Mouse (Mus musculus): Measurements from ENCODE around the gene Dnlz. TPM values are rescaled to one million over a fixed set of nuclear protein-coding genes. Genes with fewer than 3 reads are reported as not detected.

Gene Dnlz
- polyA plus RNA-seq, 1 experiment from 2014 or later, result 34.2 TPM

DNA sequence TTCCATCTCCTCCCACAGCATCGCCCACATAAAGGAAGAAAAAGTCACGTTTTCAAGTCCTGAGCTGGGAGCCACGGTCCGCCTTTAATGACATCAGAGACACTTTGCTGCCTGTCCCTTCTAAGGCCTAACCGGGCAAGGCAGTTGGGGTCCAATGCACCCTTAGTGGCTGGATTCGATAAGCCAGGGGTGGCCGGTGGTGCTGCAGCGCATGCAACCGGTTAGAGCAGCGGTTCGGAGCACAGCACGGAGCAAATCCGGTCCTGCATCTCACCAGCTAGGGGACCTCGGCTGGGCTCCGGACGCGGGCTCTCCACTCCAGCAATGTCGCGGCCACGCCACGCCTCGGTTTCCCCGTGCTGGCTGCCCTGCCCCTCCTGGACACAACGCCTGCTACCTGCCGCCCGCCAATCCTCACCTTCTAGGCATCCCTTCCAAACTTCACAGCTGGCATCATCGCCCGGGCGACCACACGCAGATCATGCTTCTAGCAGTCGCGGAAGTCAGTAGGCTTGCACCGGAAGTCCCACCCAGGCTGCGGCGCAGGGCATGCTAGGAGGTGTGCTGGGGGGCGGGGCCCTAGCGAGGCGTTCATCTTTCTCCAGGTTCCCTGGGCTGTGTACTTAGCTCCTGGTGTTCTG lies 28.3 kb upstream of the Dnlz start, which contains the start of gene Snapc4:
TSS of gene Snapc4 (minus strand) at position 523 of the 641 bp plus-strand sequence.
- Histone ChIP-seq H3K36me3 (peaks cover 73% of the 10 kb centered on the region), H3K27me3 (no peaks in the 10 kb centered on the region), H3K27ac (replicated peaks) (peak within 1 kb of the TSS; percentile 49; the same call in 1 of the 2 replicates), H3K9me3 (no peaks in the 10 kb centered on the region), H3K4me2 (peak within 1 kb of the TSS; percentile 92), H3K9ac (peak within 1 kb of the TSS; percentile 81), H3K4me1 (replicated peaks) (peaks cover 24% of the 10 kb centered on the region), H3K4me3 (peak within 1 kb of the TSS; percentile 83)
- peak; percentile 98 for ATAC-seq (ENCODE audit: low read depth)
- under 1% methylated on average over 38 of the region's 38 CpGs for WGBS

DNA sequence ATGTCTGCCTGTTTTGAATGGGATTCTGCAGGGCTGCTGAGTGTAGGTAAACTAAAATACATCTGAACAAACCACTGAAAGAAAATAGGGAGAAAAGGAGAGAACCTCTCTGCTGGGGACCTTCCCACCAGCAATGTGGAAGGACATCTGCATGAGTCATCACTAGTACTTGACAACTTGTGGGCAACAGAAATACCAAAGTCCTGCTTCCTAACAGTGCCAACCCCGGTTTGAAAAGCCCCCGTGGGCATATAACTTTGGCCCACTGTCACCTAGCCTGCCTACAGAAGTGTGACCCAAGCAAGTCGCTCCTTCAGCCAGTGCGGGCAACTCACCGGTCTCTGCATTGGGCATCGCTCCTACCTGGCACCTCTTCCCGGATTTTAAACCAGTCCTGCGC lies 20.5 kb upstream of the Dnlz start:
- Histone ChIP-seq H3K4me3 (no peak overlapping the region), H3K36me3 (peaks cover 100% of the 10 kb centered on the region), H3K4me2 (no peak overlapping the region), H3K4me1 (replicated peaks) (no peaks in the 10 kb centered on the region), H3K27ac (replicated peaks) (no peak overlapping the region), H3K9me3 (no peaks in the 10 kb centered on the region), H3K27me3 (no peaks in the 10 kb centered on the region), H3K9ac (no peak overlapping the region)
- no peak for ATAC-seq (ENCODE audit: low read depth)
- 97% methylated on average over 8 of the region's 8 CpGs for WGBS

DNA sequence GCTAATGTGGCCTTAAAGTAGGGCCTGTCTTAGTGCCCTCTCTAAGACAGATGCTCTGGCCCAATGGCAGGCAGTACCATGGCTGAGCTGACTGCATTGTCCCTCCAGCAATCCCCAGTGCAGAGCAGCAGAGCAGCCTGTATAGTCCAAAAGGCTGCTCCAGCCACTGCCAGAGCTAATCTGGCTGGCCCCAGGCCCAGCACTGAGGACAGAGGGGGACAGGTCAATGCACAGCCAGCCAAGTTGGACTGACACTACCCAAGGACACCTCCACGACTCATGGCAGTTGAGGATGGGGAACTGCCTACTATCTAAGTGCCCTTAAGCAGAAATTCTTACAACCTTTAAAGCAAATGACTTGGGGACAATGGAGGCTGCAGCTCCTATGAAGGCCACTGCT lies 16.7 kb upstream of the Dnlz start:
- Histone ChIP-seq H3K36me3 (peaks cover 100% of the 10 kb centered on the region), H3K4me1 (replicated peaks) (no peaks in the 10 kb centered on the region), H3K27me3 (no peaks in the 10 kb centered on the region), H3K27ac (replicated peaks) (no peak overlapping the region), H3K4me3 (no peak overlapping the region), H3K9me3 (no peaks in the 10 kb centered on the region), H3K9ac (no peak overlapping the region), H3K4me2 (no peak overlapping the region)
- 90% methylated on average over 1 of the region's 1 CpGs for WGBS
- ATAC-seq (ENCODE audit: low read depth), result no peak

DNA sequence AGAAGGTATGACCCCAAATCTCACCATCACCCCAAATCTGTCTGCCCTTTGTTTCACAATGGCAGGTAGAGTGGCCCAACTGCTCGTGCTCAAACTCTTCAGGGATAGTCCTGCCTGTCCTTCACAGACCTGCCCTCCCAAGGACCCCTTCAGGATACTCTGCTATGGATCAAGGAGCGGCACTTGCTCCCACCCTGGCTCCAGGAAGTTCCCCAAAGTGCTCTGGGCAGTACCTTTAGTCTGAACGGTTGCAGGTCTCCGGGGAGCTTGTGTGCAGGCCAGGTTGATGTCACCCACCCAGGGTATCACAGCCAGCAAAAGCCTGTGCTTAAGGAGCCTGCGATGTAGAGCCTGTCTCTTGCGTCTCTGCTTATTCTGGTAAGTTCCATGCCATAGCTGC lies 16.0 kb upstream of the Dnlz start:
- Histone ChIP-seq H3K4me1 (replicated peaks) (no peaks in the 10 kb centered on the region), H3K4me3 (no peak overlapping the region), H3K9me3 (no peaks in the 10 kb centered on the region), H3K36me3 (peaks cover 100% of the 10 kb centered on the region), H3K27me3 (no peaks in the 10 kb centered on the region), H3K27ac (replicated peaks) (no peak overlapping the region), H3K4me2 (no peak overlapping the region), H3K9ac (no peak overlapping the region)
- ATAC-seq (ENCODE audit: low read depth), result no peak
- 93% methylated on average over 6 of the region's 6 CpGs for WGBS

- H3K4me2 ChIP-seq, result no peak overlapping the region
- peaks cover 80% of the 10 kb centered on the region for H3K36me3 ChIP-seq
- H3K4me1 ChIP-seq (replicated peaks), result no peaks in the 10 kb centered on the region
- no peaks in the 10 kb centered on the region for H3K9me3 ChIP-seq
- H3K27ac ChIP-seq (replicated peaks), result no peak overlapping the region
- no peak overlapping the region for H3K4me3 ChIP-seq
- WGBS, result 86% methylated on average over 10 of the region's 10 CpGs
- H3K9ac ChIP-seq, result no peak overlapping the region
- H3K27me3 ChIP-seq, result no peaks in the 10 kb centered on the region
- ATAC-seq (ENCODE audit: low read depth), result no peak
Measured at GRCm38 (mm10) chr2:26364738-26365465, 13.0 kb upstream of the Dnlz start.

DNA sequence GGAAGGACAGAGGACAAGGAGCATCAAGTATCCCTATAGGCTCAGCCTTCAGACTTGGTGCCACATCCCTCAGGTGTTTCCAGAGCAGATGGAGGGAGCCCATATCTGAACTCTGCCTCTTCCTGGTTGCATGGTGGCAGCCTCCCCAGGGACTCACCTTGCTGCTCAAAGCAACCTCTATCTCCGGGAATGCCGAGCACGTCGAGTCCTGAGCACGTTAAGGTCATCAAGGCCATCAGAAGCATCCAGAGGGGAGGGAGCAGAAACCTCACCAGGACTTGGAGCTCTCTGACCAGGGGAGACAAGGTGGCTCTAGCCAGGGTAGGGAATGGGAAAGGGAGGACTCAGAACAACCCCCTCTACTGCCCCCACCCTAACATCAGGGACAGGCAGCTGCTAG lies 11.6 kb upstream of the Dnlz start:
- H3K4me3 ChIP-seq, result no peak overlapping the region
- H3K27ac ChIP-seq (replicated peaks), result no peak overlapping the region
- no peaks in the 10 kb centered on the region for H3K27me3 ChIP-seq
- H3K9ac ChIP-seq, result no peak overlapping the region
- H3K9me3 ChIP-seq, result no peaks in the 10 kb centered on the region
- WGBS, result 86% methylated on average over 5 of the region's 5 CpGs
- peaks cover 65% of the 10 kb centered on the region for H3K36me3 ChIP-seq
- no peak overlapping the region for H3K4me2 ChIP-seq
- no peak for ATAC-seq (ENCODE audit: low read depth)
- no peaks in the 10 kb centered on the region for H3K4me1 ChIP-seq (replicated peaks)

- H3K9me3 ChIP-seq, result no peaks in the 10 kb centered on the region
- no peak overlapping the region for H3K4me3 ChIP-seq
- no peak overlapping the region for H3K4me2 ChIP-seq
- ATAC-seq (ENCODE audit: low read depth), result no peak
- H3K27me3 ChIP-seq, result no peaks in the 10 kb centered on the region
- no peak overlapping the region for H3K9ac ChIP-seq
- WGBS, result 81% methylated on average over 5 of the region's 5 CpGs
- no peaks in the 10 kb centered on the region for H3K4me1 ChIP-seq (replicated peaks)
- H3K27ac ChIP-seq (replicated peaks), result no peak overlapping the region
- peaks cover 60% of the 10 kb centered on the region for H3K36me3 ChIP-seq
Measured at GRCm38 (mm10) chr2:26362991-26363390, 11.1 kb upstream of the Dnlz start.

DNA sequence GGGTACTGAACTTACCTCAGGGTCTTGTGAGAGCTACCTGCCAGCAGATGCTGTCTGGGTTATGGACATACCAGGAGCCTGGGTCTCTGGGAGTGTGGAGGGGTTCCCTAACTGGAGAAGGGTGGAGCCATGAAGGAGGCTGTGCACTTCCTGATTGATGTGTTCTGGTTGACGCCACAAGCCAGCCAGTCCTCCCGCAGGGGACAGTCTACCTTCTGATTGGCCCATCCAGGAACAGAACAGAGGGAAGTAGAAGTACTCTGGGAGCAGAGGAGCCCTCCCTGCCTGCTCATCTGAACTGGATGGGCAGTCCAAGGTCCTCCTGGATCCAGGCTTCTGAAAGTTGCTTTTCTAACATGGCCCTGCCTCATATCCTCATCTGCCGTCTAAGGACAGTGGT lies 8.9 kb upstream of the Dnlz start, which contains the start of gene Card9:
TSS of gene Card9 (minus strand) at position 147 of the 400 bp plus-strand sequence.
- ATAC-seq (ENCODE audit: low read depth), result no peak
- Histone ChIP-seq H3K36me3 (peaks cover 38% of the 10 kb centered on the region), H3K9me3 (no peaks in the 10 kb centered on the region), H3K27ac (replicated peaks) (no peak within 1 kb of the TSS), H3K4me1 (replicated peaks) (no peaks in the 10 kb centered on the region), H3K27me3 (no peaks in the 10 kb centered on the region), H3K9ac (no peak within 1 kb of the TSS), H3K4me2 (no peak within 1 kb of the TSS), H3K4me3 (no peak within 1 kb of the TSS)
- 41% methylated on average over 3 of the region's 3 CpGs for WGBS

GRCm38 (mm10) chr2:26359983-26360382 lies 8.1 kb upstream of the Dnlz start:
- ATAC-seq (ENCODE audit: low read depth), result no peak
- H3K27ac ChIP-seq (replicated peaks), result no peak overlapping the region
- WGBS, result 86% methylated on average over 6 of the region's 6 CpGs

GRCm38 (mm10) chr2:26358667-26359320 lies 6.9 kb upstream of the Dnlz start:
- WGBS, result 91% methylated on average over 13 of the region's 13 CpGs
- Histone ChIP-seq H3K4me2 (no peak overlapping the region), H3K9ac (no peak overlapping the region), H3K27ac (replicated peaks) (no peak overlapping the region), H3K9me3 (no peaks in the 10 kb centered on the region), H3K4me3 (no peak overlapping the region), H3K36me3 (peaks cover 24% of the 10 kb centered on the region), H3K27me3 (no peaks in the 10 kb centered on the region), H3K4me1 (replicated peaks) (no peaks in the 10 kb centered on the region)
- no peak for ATAC-seq (ENCODE audit: low read depth)

More at GRCm38 (mm10) chr2:26359983-26360382, 8.1 kb upstream of the Dnlz start:
- no peaks in the 10 kb centered on the region for H3K27me3 ChIP-seq
- H3K4me3 ChIP-seq, result no peak overlapping the region
- no peak overlapping the region for H3K9ac ChIP-seq
- H3K9me3 ChIP-seq, result no peaks in the 10 kb centered on the region
- H3K36me3 ChIP-seq, result peaks cover 36% of the 10 kb centered on the region
- H3K4me1 ChIP-seq (replicated peaks), result no peaks in the 10 kb centered on the region
- no peak overlapping the region for H3K4me2 ChIP-seq

GRCm38 (mm10) chr2:26357484-26357883 lies 5.6 kb upstream of the Dnlz start:
- H3K27ac ChIP-seq (replicated peaks), result no peak overlapping the region
- H3K27me3 ChIP-seq, result no peaks in the 10 kb centered on the region
- no peak for ATAC-seq (ENCODE audit: low read depth)
- no peak overlapping the region for H3K4me2 ChIP-seq
- H3K36me3 ChIP-seq, result 0 out of 2 replicates have a peak, but pooled peaks cover 11% of the 10 kb centered on the region
- no peaks in the 10 kb centered on the region for H3K9me3 ChIP-seq
- H3K4me1 ChIP-seq (replicated peaks), result peaks cover 12% of the 10 kb centered on the region
- no peak overlapping the region for H3K9ac ChIP-seq
- 59% methylated on average over 15 of the region's 15 CpGs for WGBS
- no peak overlapping the region for H3K4me3 ChIP-seq

GRCm38 (mm10) chr2:26356678-26357077 lies 4.8 kb upstream of the Dnlz start:
- Histone ChIP-seq H3K4me1 (replicated peaks) (peaks cover 13% of the 10 kb centered on the region), H3K4me3 (no peak overlapping the region), H3K9ac (no peak overlapping the region), H3K27ac (replicated peaks) (no peak overlapping the region), H3K4me2 (no peak overlapping the region), H3K27me3 (no peaks in the 10 kb centered on the region), H3K36me3 (0 out of 2 replicates have a peak, but pooled peaks cover 6% of the 10 kb centered on the region), H3K9me3 (no peaks in the 10 kb centered on the region)
- 83% methylated on average over 7 of the region's 7 CpGs for WGBS
- no peak for ATAC-seq (ENCODE audit: low read depth)
